Mouse (Mus musculus): ENCODE measurements around the gene Olfr523. TPM values are rescaled to one million over a fixed set of nuclear protein-coding genes. Genes with fewer than 3 reads are reported as not detected.

Gene Olfr523
- polyA plus RNA-seq, 1 experiment from 2014 or later, result not detected

GRCm38 (mm10) chr7:140160363-140160762 is 12.7 kb upstream of the Olfr523 start:
- no peak for DNase-seq (ENCODE audit: low spot score)
- 85% methylated on average over 3 of the region's 3 CpGs for WGBS
- Histone ChIP-seq H3K9ac (ENCODE audit: low read length) (no peak overlapping the region), H3K36me3 (ENCODE audit: control insufficient read depth, insufficient read depth, low read length) (no peaks in the 10 kb centered on the region), H3K4me1 (replicated peaks; ENCODE audit: control insufficient read depth, insufficient read depth, low read length) (no peaks in the 10 kb centered on the region), H3K27ac (ENCODE audit: low read depth, low read length) (no peak overlapping the region), H3K9me3 (ENCODE audit: control insufficient read depth, low read length) (no peaks in the 10 kb centered on the region), H3K4me2 (ENCODE audit: low read depth, low read length, severe bottlenecking) (no peak overlapping the region), H3K27me3 (ENCODE audit: control insufficient read depth, insufficient read depth, low read length) (no peaks in the 10 kb centered on the region), H3K4me3 (ENCODE audit: low read depth, low read length) (no peak overlapping the region)
- ATAC-seq (replicated peaks; ENCODE audit: low FRiP score), result no peak

GRCm38 (mm10) chr7:140164664-140165063 is 8.4 kb upstream of the Olfr523 start, which contains the start of gene Olfr522:
TSS of gene Olfr522 (minus strand) at chr7:140164764.
- H3K4me1 ChIP-seq (replicated peaks; ENCODE audit: control insufficient read depth, insufficient read depth, low read length), result no peaks in the 10 kb centered on the region
- H3K9ac ChIP-seq (ENCODE audit: low read length), result no peak within 1 kb of the TSS
- WGBS, result 75% methylated on average over 7 of the region's 7 CpGs
- H3K9me3 ChIP-seq (ENCODE audit: control insufficient read depth, low read length), result no peaks in the 10 kb centered on the region
- no peak within 1 kb of the TSS for H3K4me3 ChIP-seq (ENCODE audit: low read depth, low read length)
- no peaks in the 10 kb centered on the region for H3K36me3 ChIP-seq (ENCODE audit: control insufficient read depth, insufficient read depth, low read length)
- ATAC-seq (replicated peaks; ENCODE audit: low FRiP score) (no peak), DNase-seq (ENCODE audit: low spot score) (no peak)
- no peak within 1 kb of the TSS for H3K27ac ChIP-seq (ENCODE audit: low read depth, low read length)
- H3K27me3 ChIP-seq (ENCODE audit: control insufficient read depth, insufficient read depth, low read length), result no peaks in the 10 kb centered on the region
- no peak within 1 kb of the TSS for H3K4me2 ChIP-seq (ENCODE audit: low read depth, low read length, severe bottlenecking)

GRCm38 (mm10) chr7:140167950-140168349 is 5.1 kb upstream of the Olfr523 start:
- ATAC-seq (replicated peaks; ENCODE audit: low FRiP score) (no peak), DNase-seq (ENCODE audit: low spot score) (no peak)
- no peaks in the 10 kb centered on the region for H3K27me3 ChIP-seq (ENCODE audit: control insufficient read depth, insufficient read depth, low read length)
- WGBS, result 65% methylated on average over 1 of the region's 1 CpGs
- H3K9ac ChIP-seq (ENCODE audit: low read length), result no peak overlapping the region
- H3K4me2 ChIP-seq (ENCODE audit: low read depth, low read length, severe bottlenecking), result no peak overlapping the region
- no peak overlapping the region for H3K27ac ChIP-seq (ENCODE audit: low read depth, low read length)
- no peaks in the 10 kb centered on the region for H3K4me1 ChIP-seq (replicated peaks; ENCODE audit: control insufficient read depth, insufficient read depth, low read length)
- no peak overlapping the region for H3K4me3 ChIP-seq (ENCODE audit: low read depth, low read length)
- H3K9me3 ChIP-seq (ENCODE audit: control insufficient read depth, low read length), result no peaks in the 10 kb centered on the region
- H3K36me3 ChIP-seq (ENCODE audit: control insufficient read depth, insufficient read depth, low read length), result no peaks in the 10 kb centered on the region

- Histone ChIP-seq H3K4me1 (replicated peaks; ENCODE audit: control insufficient read depth, insufficient read depth, low read length) (no peaks in the 10 kb centered on the region), H3K4me2 (ENCODE audit: low read depth, low read length, severe bottlenecking) (no peak overlapping the region), H3K27ac (ENCODE audit: low read depth, low read length) (no peak overlapping the region), H3K36me3 (ENCODE audit: control insufficient read depth, insufficient read depth, low read length) (no peaks in the 10 kb centered on the region), H3K9ac (ENCODE audit: low read length) (no peak overlapping the region), H3K27me3 (ENCODE audit: control insufficient read depth, insufficient read depth, low read length) (no peaks in the 10 kb centered on the region), H3K4me3 (ENCODE audit: low read depth, low read length) (no peak overlapping the region), H3K9me3 (ENCODE audit: control insufficient read depth, low read length) (no peaks in the 10 kb centered on the region)
- WGBS, result 85% methylated on average over 4 of the region's 4 CpGs
- ATAC-seq (replicated peaks; ENCODE audit: low FRiP score) (no peak), DNase-seq (ENCODE audit: low spot score) (no peak)
Observed at GRCm38 (mm10) chr7:140169386-140169785, 3.6 kb upstream of the Olfr523 start.

GRCm38 (mm10) chr7:140170863-140171262 is 2.2 kb upstream of the Olfr523 start:
- no peak for ATAC-seq (replicated peaks; ENCODE audit: low FRiP score)
- Histone ChIP-seq H3K4me1 (replicated peaks; ENCODE audit: control insufficient read depth, insufficient read depth, low read length) (no peaks in the 10 kb centered on the region), H3K27ac (ENCODE audit: low read depth, low read length) (no peak overlapping the region), H3K4me2 (ENCODE audit: low read depth, low read length, severe bottlenecking) (no peak overlapping the region), H3K27me3 (ENCODE audit: control insufficient read depth, insufficient read depth, low read length) (no peaks in the 10 kb centered on the region), H3K9ac (ENCODE audit: low read length) (no peak overlapping the region), H3K36me3 (ENCODE audit: control insufficient read depth, insufficient read depth, low read length) (no peaks in the 10 kb centered on the region), H3K4me3 (ENCODE audit: low read depth, low read length) (no peak overlapping the region), H3K9me3 (ENCODE audit: control insufficient read depth, low read length) (no peaks in the 10 kb centered on the region)
- 92% methylated on average over 3 of the region's 3 CpGs for WGBS
- no peak for DNase-seq (ENCODE audit: low spot score)

- 84% methylated on average over 2 of the region's 2 CpGs for WGBS
Observed at GRCm38 (mm10) chr7:140179176-140179575, 6.2 kb downstream of the Olfr523 start.

GRCm38 (mm10) chr7:140180692-140181091 is 7.7 kb downstream of the Olfr523 start:
- H3K9ac ChIP-seq (ENCODE audit: low read length), result no peak overlapping the region
- no peaks in the 10 kb centered on the region for H3K36me3 ChIP-seq (ENCODE audit: control insufficient read depth, insufficient read depth, low read length)
- no peak overlapping the region for H3K4me2 ChIP-seq (ENCODE audit: low read depth, low read length, severe bottlenecking)
- H3K27me3 ChIP-seq (ENCODE audit: control insufficient read depth, insufficient read depth, low read length), result no peaks in the 10 kb centered on the region
- H3K4me1 ChIP-seq (replicated peaks; ENCODE audit: control insufficient read depth, insufficient read depth, low read length), result no peaks in the 10 kb centered on the region
- ATAC-seq (replicated peaks; ENCODE audit: low FRiP score) (no peak), DNase-seq (ENCODE audit: low spot score) (no peak)
- no peaks in the 10 kb centered on the region for H3K9me3 ChIP-seq (ENCODE audit: control insufficient read depth, low read length)
- H3K4me3 ChIP-seq (ENCODE audit: low read depth, low read length), result no peak overlapping the region
- no peak overlapping the region for H3K27ac ChIP-seq (ENCODE audit: low read depth, low read length)
- 77% methylated on average over 2 of the region's 2 CpGs for WGBS

More at GRCm38 (mm10) chr7:140179176-140179575, 6.2 kb downstream of the Olfr523 start:
- H3K4me2 ChIP-seq (ENCODE audit: low read depth, low read length, severe bottlenecking), result no peak overlapping the region
- H3K36me3 ChIP-seq (ENCODE audit: control insufficient read depth, insufficient read depth, low read length), result no peaks in the 10 kb centered on the region
- H3K27me3 ChIP-seq (ENCODE audit: control insufficient read depth, insufficient read depth, low read length), result no peaks in the 10 kb centered on the region
- no peaks in the 10 kb centered on the region for H3K4me1 ChIP-seq (replicated peaks; ENCODE audit: control insufficient read depth, insufficient read depth, low read length)
- H3K9ac ChIP-seq (ENCODE audit: low read length), result no peak overlapping the region
- no peak overlapping the region for H3K27ac ChIP-seq (ENCODE audit: low read depth, low read length)
- ATAC-seq (replicated peaks; ENCODE audit: low FRiP score) (no peak), DNase-seq (ENCODE audit: low spot score) (no peak)
- no peak overlapping the region for H3K4me3 ChIP-seq (ENCODE audit: low read depth, low read length)
- no peaks in the 10 kb centered on the region for H3K9me3 ChIP-seq (ENCODE audit: control insufficient read depth, low read length)

GRCm38 (mm10) chr7:140184206-140184605 is 11.2 kb downstream of the Olfr523 start:
- DNase-seq (ENCODE audit: low spot score), result peak; percentile 4
- H3K4me3 ChIP-seq (ENCODE audit: low read depth, low read length), result no peak overlapping the region
- H3K9me3 ChIP-seq (ENCODE audit: control insufficient read depth, low read length), result no peaks in the 10 kb centered on the region
- no peak overlapping the region for H3K4me2 ChIP-seq (ENCODE audit: low read depth, low read length, severe bottlenecking)
- 84% methylated on average over 4 of the region's 4 CpGs for WGBS
- no peak overlapping the region for H3K9ac ChIP-seq (ENCODE audit: low read length)
- H3K27me3 ChIP-seq (ENCODE audit: control insufficient read depth, insufficient read depth, low read length), result no peaks in the 10 kb centered on the region
- no peaks in the 10 kb centered on the region for H3K36me3 ChIP-seq (ENCODE audit: control insufficient read depth, insufficient read depth, low read length)
- ATAC-seq (replicated peaks; ENCODE audit: low FRiP score), result no peak
- H3K4me1 ChIP-seq (replicated peaks; ENCODE audit: control insufficient read depth, insufficient read depth, low read length), result no peaks in the 10 kb centered on the region
- no peak overlapping the region for H3K27ac ChIP-seq (ENCODE audit: low read depth, low read length)
